Mouse (Mus musculus): ENCODE results near the gene Itih5.

DNA sequence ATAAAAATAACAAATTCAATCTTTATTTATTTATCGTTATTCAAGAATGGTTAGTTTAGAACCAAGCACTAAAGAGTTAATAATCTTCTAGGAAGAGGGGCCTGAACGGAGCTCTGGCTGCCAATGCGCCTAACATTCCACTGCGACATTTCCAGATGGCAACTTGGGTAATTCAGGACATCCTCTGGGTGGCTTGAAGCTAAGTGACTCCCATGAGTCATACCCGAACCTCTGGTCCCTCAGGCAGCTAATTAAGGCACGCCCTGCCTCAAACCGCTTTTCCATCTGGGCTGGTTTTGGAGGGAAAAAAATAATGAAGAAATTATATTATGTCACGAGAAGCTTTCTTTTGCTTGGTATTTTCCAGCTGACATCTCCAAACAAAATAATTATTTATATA, 14.6 kb downstream of the Itih5 start:
- no peak for TF ChIP-seq EP300 (IDR thresholded peaks at IDR 0.05; ENCODE audit: low read depth)
- no peak for TF ChIP-seq CTCF (IDR thresholded peaks at IDR 0.05; ENCODE audit: low read depth)
